Mouse (Mus musculus): ENCODE data around the gene Unc79. TPM values are rescaled to one million over a fixed set of nuclear protein-coding genes. Genes with fewer than 3 reads are reported as not detected.

Unc79 gene
- total RNA-seq, 2 experiments from 2014 or later: 0.15 to 0.26 TPM

DNA sequence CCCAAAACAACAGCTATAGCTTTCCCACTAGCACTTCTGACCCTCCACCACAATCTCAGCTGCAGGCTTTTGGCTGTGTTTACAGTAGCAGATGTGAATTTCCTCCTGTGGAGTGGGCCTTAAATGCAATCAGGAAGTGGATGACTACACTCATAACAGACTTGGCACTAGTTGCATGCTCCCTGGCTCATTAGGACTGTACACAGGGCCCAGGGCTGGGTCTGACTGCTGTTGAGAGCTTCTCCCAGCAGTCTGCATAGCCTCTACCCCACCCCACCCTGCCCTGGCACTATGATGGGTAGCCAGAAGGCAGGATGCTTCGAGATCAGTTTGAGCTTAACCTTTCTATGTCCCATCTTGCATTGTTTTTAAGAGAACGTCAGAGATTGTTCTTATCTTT is 91.5 kb downstream of the Unc79 start:
- DNase-seq (ENCODE audit: low spot score in 2 of 2): no peak

- DNase-seq (ENCODE audit: low spot score in 2 of 2): no peak
These were observed 92.7 kb downstream of the Unc79 start for GRCm38 (mm10) chr12:103041401-103041800.

GRCm38 (mm10) chr12:103042711-103043110 is 94.1 kb downstream of the Unc79 start:
- DNase-seq (ENCODE audit: low spot score in 2 of 2): peak in 1 of 2 experiments; percentile 22

GRCm38 (mm10) chr12:103044422-103044821 is 95.8 kb downstream of the Unc79 start:
- no peak for DNase-seq (ENCODE audit: low spot score in 2 of 2)

- no peak for DNase-seq (ENCODE audit: low spot score in 2 of 2)
These were observed 101.2 kb downstream of the Unc79 start for GRCm38 (mm10) chr12:103049865-103050264.

DNA sequence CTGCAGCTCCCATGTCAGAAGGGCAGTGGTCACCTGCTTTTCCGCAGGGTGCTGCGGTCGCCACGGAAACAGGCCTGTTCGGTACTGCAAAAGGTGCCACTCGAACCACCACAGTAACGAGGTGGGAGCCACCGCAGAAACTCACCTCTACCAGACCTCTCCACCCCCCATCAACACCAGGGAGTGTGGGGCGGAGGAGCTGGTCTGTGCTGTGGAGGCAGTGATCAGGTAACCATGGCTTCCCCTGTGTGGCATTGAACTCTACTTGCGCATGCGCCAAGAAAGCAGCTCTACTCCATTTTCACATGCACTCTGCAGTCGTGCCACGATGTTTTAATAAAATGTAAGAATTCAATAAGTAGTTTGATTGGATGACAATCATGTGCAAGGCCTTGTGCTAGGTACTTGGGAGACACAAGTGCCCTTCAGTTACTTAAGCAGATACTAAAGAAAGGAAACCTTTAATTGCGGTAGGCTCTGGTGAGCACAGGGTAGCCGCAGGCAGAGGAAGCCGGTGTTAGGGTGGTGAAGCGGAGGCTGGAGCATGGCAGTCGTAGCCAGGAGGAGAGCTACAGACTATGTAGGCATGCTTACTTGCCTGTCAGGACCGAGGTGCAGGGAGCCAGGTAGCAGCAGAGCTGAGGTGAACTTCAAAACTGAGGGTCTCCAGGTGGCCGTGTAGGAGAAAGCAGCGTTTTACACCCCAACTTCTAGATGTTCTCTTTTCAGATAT is 110.8 kb downstream of the Unc79 start:
- no peak for DNase-seq (ENCODE audit: low spot score in 2 of 2)

GRCm38 (mm10) chr12:103060791-103061190 is 112.1 kb downstream of the Unc79 start:
- no peak for DNase-seq (ENCODE audit: low spot score in 2 of 2)

GRCm38 (mm10) chr12:103062133-103062532 is 113.5 kb downstream of the Unc79 start:
- no peak for DNase-seq (ENCODE audit: low spot score in 2 of 2)

DNA sequence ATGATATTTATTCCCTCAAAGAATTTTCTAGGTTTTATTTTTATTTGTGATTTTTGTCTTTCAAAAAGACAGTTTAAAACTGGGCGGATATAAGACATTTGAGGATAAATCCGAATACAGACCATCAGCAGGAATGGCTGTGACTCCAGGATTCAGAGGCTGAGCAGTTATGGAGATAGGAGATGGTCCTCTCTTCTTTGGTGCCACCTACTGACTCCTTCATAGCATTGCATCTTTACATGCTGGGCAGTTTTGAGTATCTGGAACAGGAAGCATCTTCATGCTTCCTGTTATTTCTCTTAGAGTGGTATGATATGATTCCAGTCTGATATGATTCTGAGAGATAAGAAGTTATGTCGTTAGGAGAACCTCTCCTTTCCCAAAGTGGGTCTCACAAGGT is 116.3 kb downstream of the Unc79 start:
- no peak for DNase-seq (ENCODE audit: low spot score in 2 of 2)

- DNase-seq (ENCODE audit: low spot score in 2 of 2): no peak
These were observed 119.5 kb downstream of the Unc79 start for GRCm38 (mm10) chr12:103068161-103068560.

- no peak for DNase-seq (ENCODE audit: low spot score in 2 of 2)
These were observed 120.9 kb downstream of the Unc79 start for GRCm38 (mm10) chr12:103069565-103069964.

GRCm38 (mm10) chr12:103073953-103074352 is 125.3 kb downstream of the Unc79 start:
- no peak for DNase-seq (ENCODE audit: low spot score in 2 of 2)

DNA sequence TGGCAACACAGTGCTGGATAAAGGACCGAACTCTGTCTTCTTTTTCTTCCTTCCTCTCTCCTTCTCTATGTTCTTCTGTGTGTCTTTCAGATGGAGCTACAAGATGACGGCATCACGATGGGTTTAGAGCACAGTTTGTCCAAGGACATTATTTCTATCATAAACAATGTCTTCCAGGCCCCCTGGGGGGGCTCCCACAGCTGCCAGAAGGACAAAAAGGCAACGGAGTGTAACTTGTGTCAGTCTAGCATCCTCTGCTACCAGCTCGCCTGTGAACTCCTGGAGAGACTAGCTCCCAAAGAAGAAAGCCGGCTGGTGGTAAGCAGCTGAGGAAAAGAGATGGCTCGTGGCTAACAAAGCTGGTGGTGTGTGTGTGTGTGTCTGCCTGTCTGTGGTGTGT is 130.1 kb downstream of the Unc79 start:
- DNase-seq (ENCODE audit: low spot score in 2 of 2): no peak

DNA sequence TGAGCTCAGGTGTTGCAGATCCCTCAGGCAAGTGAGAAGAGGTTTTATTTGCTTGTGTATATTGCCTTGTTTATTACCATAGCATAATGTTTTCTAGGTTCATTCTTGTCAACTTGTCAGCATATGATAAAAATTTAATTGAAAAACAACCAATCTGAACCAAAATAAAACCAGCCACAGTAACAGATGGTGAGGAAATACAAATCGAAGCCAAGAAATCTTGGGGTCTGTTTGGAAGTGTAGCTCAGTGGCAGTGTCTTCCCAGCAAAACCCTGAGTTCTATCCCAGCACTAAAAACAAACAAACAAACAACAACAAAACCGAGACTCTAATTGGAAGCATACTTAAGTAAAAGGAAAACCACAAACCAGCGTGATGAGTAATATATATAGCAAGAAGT is 131.4 kb downstream of the Unc79 start:
- DNase-seq (ENCODE audit: low spot score in 2 of 2): no peak

DNA sequence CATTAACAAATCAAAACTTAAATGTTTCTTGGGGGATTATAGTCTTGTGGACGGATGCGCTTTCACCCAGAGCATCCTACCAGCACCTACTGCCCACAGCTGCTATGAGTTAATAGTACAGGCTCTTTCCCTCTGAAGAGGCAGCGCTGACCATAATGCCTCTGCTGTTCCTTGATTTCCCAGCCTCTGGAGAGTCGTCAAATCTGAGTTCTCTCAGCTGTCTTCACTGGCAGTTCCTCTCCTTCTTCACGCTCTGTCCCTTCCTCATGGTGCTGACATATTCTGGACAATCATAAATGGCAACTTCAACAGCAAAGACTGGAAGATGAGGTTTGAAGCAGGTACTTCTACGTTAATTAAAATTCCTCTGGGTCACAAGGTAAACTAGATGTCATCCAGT is 143.2 kb downstream of the Unc79 start:
- no peak for DNase-seq (ENCODE audit: low spot score in 2 of 2)

DNA sequence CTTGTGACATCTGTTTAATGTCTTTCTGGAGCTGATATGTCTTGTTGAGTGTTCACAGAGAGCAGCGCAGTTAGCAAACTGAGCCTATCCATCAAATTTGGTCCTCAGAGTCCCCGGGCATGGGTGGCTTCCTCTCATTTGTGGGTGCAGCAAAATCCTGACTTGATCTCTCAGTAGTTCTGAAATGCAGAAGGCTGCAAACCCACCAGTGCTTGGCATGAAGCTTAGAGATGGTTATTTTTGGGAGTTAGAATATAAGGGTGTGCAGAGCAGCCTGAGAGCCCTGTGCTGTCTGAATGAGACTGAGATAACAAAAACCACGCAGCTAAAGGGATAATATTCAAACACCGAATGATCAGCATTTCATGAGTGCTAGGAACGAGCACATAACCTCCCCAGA is 146.5 kb downstream of the Unc79 start:
- no peak for DNase-seq (ENCODE audit: low spot score in 2 of 2)

GRCm38 (mm10) chr12:103099185-103099584 is 150.5 kb downstream of the Unc79 start:
- DNase-seq (ENCODE audit: low spot score in 2 of 2): peak in 1 of 2 experiments; percentile 14

DNA sequence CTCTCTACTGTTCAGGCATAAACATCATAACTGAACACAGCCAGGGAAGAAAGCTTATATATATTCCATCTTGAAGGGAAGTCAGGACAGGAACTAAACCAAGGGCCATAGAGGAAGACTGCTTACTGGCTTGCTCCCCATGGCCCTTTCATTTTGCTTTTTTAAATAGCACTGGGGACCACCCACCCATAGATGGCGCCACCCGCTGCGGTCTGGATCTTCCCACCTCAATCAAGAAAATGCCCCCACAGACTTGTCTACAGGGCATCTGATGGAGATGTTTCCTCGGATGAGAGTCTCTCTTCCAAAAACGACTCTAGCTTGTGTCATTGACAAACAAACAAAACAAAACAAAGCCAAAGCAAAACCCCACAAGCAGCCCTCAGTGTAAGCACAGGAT is 151.4 kb downstream of the Unc79 start:
- DNase-seq (ENCODE audit: low spot score in 2 of 2): no peak

GRCm38 (mm10) chr12:103103041-103103440 is 154.4 kb downstream of the Unc79 start:
- DNase-seq (ENCODE audit: low spot score in 2 of 2): no peak

DNA sequence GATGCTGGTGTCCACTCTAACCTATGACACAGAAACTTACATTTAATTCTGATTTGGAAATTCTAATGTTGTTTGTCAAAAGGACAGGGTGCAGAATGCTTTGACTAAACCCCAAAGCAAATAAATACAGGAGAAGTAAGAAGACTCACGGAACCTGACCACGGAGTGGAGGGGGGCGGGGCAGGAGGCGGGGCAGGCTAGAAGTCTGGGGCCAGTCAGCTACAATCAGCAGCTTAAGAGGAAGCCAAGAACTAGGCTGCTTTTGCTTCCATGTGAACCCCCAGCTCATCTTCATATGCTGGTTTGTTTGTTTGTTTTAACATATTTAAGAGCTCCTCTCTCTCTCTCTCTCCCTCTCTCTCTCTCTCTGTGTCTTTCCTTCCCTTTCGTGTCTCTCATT is 154.9 kb downstream of the Unc79 start:
- DNase-seq (ENCODE audit: low spot score in 2 of 2): no peak

DNA sequence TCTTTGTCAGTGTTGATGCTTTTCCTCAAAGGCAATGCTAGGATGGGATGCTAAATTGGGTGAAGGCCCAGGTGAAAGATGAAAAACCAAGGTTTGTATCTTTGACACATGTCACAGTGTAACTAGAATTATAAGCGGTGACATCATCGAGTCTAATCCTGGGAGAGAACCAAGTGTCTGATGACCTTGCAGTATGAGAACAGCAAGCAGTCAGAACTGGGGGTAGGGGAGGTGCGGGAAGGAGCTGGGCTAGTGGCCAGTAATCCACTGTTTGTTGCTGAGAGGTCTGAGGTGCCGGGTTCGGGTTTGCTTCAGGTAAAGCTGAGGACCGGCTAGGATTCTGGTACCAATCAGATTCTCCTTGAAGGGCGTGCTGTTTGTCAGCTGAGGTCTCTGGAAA is 160.6 kb downstream of the Unc79 start:
- no peak for DNase-seq (ENCODE audit: low spot score in 2 of 2)

DNA sequence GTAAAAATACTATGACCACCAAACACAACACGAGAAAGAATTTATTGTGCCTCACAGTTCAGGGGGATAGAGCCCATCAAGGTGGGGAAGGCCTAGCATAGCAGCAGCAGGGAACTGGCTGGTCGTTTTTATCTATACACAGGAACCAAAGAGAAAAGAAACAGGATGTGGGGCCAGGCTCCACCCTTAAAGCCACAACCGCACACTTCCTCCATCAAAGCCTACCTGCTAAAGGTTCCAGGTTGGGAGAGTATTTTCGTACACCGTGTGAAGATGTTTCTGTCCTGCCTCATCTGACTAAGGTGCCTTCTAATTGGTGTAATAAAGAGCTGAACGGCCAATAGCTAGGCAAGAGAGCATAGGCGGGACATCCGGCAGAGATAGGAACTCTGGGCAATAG is 168.0 kb downstream of the Unc79 start:
- no peak for DNase-seq (ENCODE audit: low spot score in 2 of 2)

- no peak for DNase-seq (ENCODE audit: low spot score in 2 of 2)
These were observed 169.0 kb downstream of the Unc79 start for GRCm38 (mm10) chr12:103117517-103118193.
